Mouse (Mus musculus) lung, adult 2 months (tissue): ENCODE results near the gene Stac.

Experiments used
- CTCF ChIP-seq: fragments of 200-500 bp; IDR thresholded peaks from 2 replicates; pipeline ENCODE4 v1.5.1; 2011; ENCODE audit warnings: mild to moderate bottlenecking, low read length, control low read depth; ENCODE audit not compliant: insufficient read depth
- POLR2A ChIP-seq: fragments of 200-500 bp; IDR thresholded peaks from 2 replicates; pipeline ENCODE4 v1.6.1; 2011; ENCODE audit warnings: low read depth, mild to moderate bottlenecking, control low read depth, low read length, borderline replicate concordance; ENCODE audit errors: extremely low read depth

- no peak for TF ChIP-seq CTCF
- no peak for TF ChIP-seq POLR2A
Measured at GRCm38 (mm10) chr9:111669816-111670215, 20.3 kb downstream of the Stac start.
